In genomic region chr8:124653568-124654475, GRCm38 (mm10) we compare ENCODE assay signal across 11 mouse cellular contexts. TPM values are rescaled to one million over a fixed set of nuclear protein-coding genes. Genes with fewer than 3 reads are reported as not detected.
DNase-seq lines count a peak whose midpoint lies in the region; ATAC-seq lines count a peak whose summit lies in the region.
"Had no signal": no experiment of that assay in that cellular context is flagged by ENCODE, and none has a peak within 500 bp of the region (broad histone marks: within the 10 kb centered on the region; RNA-seq: fewer than 3 reads in every experiment).

No protein-coding gene starts in this region.

- no peak for DNase-seq in kidney, adult 8-10 months
- DNase-seq in embryonic facial prominence, embryonic 10.5 days (ENCODE audit: low spot score), result peak; percentile 33
- peak; percentile 50 for DNase-seq in heart, postnatal 4 days
- peak; percentile 27 for DNase-seq in lung, postnatal 10 days
- no peak for DNase-seq in T-cell, adult 2 months (ENCODE audit: low spot score)
- DNase-seq in right cerebral cortex, adult 18-20 months, result no peak
- DNase-seq: cerebellum, adult 18-20 months; thymus, adult 18-20 months had no signal

- H3K4me3 ChIP-seq in kidney, embryonic 14.5 days (ENCODE audit: low read length), result no peak overlapping the region
- H3K4me3 ChIP-seq in embryonic facial prominence, embryonic 10.5 days, result no peak overlapping the region
- H3K4me3 ChIP-seq: megakaryocyte, embryonic 14.5 days had no signal

- H3K4me1 ChIP-seq in kidney, embryonic 14.5 days (ENCODE audit: control insufficient read depth, insufficient read depth, low read length), result peaks cover 41% of the 10 kb centered on the region
- peaks cover 36% of the 10 kb centered on the region for H3K4me1 ChIP-seq in embryonic facial prominence, embryonic 10.5 days

- H3K9me3 ChIP-seq in kidney, embryonic 14.5 days (ENCODE audit: control insufficient read depth, low read length), result no peaks in the 10 kb centered on the region
- H3K9me3 ChIP-seq in embryonic facial prominence, embryonic 10.5 days, result no peaks in the 10 kb centered on the region
- H3K9me3 ChIP-seq: megakaryocyte, embryonic 14.5 days had no signal

- H3K9ac ChIP-seq in kidney, embryonic 14.5 days (ENCODE audit: low read depth, low read length), result no peak overlapping the region

- WGBS in kidney, embryonic 14.5 days, result 41% methylated on average over 28 of the region's 28 CpGs
- WGBS in embryonic facial prominence, embryonic 10.5 days, result 46% methylated on average over 28 of the region's 28 CpGs

- H3K4me2 ChIP-seq in kidney, embryonic 14.5 days (replicated peaks; ENCODE audit: low read depth, low read length), result 0 out of 2 replicates have a peak overlapping the region, but pooled peaks have one; percentile 8

- no peak for ATAC-seq in kidney, embryonic 14.5 days (ENCODE audit: low FRiP score, low TSS enrichment)
- ATAC-seq: forebrain, embryonic 14.5 days had no signal

- H3K36me3 ChIP-seq in kidney, embryonic 14.5 days (ENCODE audit: control insufficient read depth, insufficient read depth, low read length), result peaks cover 11% of the 10 kb centered on the region; the same call in 1 of the 2 replicates
- peaks cover 64% of the 10 kb centered on the region for H3K36me3 ChIP-seq in embryonic facial prominence, embryonic 10.5 days (replicated peaks)

- peak overlapping the region; percentile 65; the same call in 1 of the 2 replicates for H3K27ac ChIP-seq in kidney, embryonic 14.5 days (ENCODE audit: low read depth, low read length)
- peak overlapping the region; percentile 26 for H3K27ac ChIP-seq in embryonic facial prominence, embryonic 10.5 days (replicated peaks)

- H3K27me3 ChIP-seq in kidney, embryonic 14.5 days (ENCODE audit: control insufficient read depth, insufficient read depth, low read length), result no peaks in the 10 kb centered on the region
- no peaks in the 10 kb centered on the region for H3K27me3 ChIP-seq in embryonic facial prominence, embryonic 10.5 days (replicated peaks; ENCODE audit: low read depth, poor library complexity, severe bottlenecking)
- H3K27me3 ChIP-seq: megakaryocyte, embryonic 14.5 days had no signal

RNA-seq across cellular contexts. Expression of gene 2310022B05Rik, which starts 9.3 kb away (rescaled TPM):
- 28.1 and 38.8 TPM in 2 replicates for polyA plus RNA-seq in kidney, embryonic 14.5 days (2014; fragmentation: Nextera tagmentation; extraction: Ambion mirVana)
- 24.2 and 24.4 TPM in 2 replicates for polyA plus RNA-seq in embryonic facial prominence, embryonic 10.5 days (2016; fragmentation: Nextera tagmentation; extraction: Ambion mirVana)
- total RNA-seq in heart, postnatal 4 days (2021), result 100 to 1,000 TPM; 173 to 189 TPM

Comparison
In these comparisons a context has a peak if more than half of its experiments do, and no peak if none do; other contexts are left out.
1. DNase-seq: peak in embryonic facial prominence, embryonic 10.5 days (single experiment), heart, postnatal 4 days (single experiment) and lung, postnatal 10 days (single experiment); none in kidney, adult 8-10 months (0 of 2), T-cell, adult 2 months (single experiment) and right cerebral cortex, adult 18-20 months (single experiment).